Mouse (Mus musculus) cerebellum, postnatal 36 days (tissue): ENCODE data around the gene Pigu.
A peak's percentile ranks its signal among the peaks of the same experiment; 100 is the strongest.

ENCODE experiments used
- DNase-seq, 2 experiments: peaks; one replicate each; pipeline ENCODE4 v3.0.0; 2021 to 2022; ENCODE audit warnings: mixed read lengths in 2 of 2

Pigu gene

DNA sequence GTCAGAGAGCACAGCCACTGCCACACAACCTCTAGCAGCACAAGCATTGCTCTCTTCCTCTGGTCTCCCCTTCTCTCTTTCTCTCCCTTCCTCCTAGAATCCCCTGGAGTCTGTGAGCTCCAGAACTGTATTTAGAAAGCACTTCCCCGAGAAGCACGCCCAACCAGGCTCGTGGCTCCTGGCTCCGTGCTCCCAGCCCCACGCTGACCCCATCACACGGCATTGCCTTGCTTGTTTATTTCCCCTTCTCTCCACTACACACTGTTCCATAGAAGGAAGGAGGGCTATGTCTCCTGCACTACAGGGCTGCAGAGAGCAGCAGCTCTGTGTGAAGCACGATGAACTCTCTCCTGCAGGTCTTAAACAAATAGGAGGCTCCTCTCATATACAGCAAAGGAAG is 72.6 kb downstream of the Pigu start:
- no peak for DNase-seq

DNA sequence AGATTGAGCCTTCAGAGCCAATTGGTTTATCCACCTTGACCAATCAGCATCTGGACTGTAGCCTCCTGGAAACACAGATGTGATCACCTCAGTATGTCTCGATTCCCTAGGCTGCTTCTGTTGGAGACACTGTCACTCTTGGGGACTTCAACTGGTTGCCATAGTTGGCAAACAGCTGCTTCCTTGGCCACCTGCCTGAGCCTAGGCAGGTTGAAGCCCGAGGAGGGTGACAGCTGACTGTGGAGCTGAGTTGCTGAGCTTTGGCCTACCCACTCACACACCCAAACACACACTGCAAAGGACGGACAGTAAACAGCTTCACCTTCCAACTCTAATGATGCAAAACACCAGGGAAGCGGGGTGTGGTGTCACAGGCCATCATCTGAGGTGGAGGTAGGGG is 73.4 kb downstream of the Pigu start:
- DNase-seq: peak in 1 of 2 experiments; percentile 16

DNA sequence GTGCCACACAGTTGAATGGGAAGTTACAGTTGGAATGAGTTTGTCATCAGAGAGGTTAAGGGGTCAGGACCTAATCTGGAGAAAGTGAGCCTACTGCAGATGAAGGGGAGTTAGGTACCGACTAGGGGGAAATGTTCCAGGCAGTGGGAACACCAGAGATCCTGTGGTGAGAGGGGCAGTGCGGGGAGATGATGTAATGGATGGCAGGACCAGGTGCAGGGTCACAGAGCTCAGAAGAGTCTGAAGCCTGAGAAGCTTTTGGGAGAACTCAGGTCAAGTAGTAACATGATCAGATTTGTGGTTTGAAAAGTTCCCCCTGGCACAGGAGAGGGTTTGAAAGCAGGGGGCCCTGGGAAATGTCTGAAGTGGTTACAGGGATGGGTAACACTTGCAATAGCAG is 77.1 kb downstream of the Pigu start:
- no peak for DNase-seq

DNA sequence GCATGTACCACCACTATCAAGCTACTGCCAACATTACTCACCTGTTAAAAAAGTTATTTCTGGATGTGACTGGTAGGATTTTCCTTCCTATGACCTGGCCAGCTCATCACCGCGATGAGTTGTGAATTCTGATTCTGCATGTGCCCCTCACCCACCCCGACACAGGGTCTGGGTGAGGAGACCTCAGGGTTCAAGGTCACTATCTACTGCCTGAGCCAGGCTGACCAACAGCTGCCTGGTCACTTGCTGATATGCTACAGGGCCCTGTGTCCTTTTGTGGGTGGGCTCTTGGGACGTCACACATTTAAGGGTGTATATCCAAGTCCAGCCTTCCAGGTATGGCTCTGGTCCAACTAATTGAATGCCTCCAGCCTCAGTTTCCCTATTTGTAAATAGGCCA is 78.1 kb downstream of the Pigu start:
- DNase-seq: no peak

DNA sequence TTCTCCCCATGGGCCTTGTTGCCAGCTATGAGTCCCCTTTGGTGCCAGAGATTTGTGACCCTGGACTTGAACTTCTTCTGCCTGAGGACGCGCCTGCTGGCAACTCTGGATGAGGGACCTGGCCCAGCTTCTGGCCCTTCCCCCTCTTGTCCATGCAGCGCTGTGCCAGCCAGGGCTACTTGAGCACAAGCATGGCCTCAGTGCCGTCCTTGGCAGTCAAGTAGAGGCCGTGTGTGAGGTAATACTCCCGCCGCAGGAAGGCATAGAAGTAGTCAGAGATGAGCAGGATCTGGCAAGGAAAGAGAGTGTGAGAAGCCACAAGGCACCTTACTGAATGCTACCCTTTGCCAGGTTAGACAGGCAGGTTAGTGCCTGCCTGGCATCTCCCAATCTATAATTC is 78.9 kb downstream of the Pigu start:
- peak; percentile 31 to 39 for DNase-seq

DNA sequence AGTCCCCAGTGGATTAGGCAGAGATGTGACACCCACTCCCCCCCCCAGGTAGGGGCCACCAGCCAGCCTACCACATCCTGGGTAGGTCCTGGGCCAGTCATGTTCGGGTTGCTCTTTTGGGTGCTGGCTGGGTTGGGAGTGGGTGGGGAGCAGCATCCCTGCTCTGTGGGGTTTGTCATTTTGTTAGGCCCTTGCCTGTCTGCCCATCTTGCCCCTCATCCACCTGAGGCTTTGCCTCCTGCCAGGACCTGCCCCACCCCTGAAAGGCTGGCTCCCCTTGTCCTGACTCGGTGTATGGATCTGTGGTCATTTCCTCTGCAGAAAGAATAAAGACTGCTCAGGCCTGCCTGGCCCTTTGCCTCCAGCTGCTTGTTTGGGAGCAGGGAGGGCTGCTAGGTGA is 79.5 kb downstream of the Pigu start:
- no peak for DNase-seq

DNA sequence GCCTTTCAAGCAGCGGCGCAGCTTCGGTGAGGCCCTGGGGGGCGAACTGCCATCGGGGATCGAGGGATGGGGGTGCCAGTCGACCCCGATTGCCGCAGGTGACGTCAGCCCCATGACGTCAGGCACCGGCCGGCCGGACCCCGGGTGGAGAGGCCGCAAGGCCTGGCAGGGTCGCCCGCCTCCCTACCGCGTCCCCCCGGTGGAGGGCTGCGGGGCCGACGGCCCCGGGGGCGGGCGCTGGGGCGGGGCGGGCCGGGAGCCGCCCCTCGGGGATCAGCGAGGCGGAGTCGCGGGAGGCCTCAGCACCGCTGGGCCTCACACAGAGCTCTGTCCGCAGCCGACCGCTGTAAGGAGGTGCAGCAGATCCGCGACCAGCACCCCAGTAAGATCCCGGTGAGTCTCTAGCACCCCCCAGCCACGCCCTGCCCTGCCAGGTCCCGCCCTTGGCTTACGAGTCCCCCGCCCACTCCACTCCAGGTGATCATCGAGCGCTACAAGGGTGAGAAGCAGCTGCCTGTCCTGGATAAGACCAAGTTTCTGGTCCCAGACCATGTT is 80.5 kb downstream of the Pigu start:
- peak; percentile 57 to 61 for DNase-seq

DNA sequence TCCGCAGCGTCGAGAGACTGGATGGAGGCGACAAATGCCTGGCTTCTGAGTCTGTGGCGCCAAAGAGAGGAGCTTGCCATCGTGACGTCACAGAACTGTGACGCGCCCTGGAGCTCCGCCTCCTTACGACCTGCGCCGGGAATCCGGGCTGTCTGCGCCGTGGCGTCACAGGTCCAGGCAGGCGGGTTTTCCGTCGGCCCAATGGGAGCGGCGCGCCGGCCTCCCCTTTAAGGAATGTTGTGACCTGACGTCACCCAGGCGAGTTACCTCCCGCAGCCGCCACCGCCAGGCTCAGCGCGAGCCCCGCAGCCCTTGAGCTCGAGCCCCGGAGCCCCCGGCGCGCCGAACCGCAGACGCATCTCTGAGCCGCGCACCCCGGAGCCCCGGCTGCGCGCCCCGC is 81.0 kb downstream of the Pigu start, which contains the start of gene Map1lc3a:
Gene Map1lc3a, plus strand, starts transcription at position 103 of the 400 bp plus-strand sequence.
- peak; percentile 98 to 99 for DNase-seq

DNA sequence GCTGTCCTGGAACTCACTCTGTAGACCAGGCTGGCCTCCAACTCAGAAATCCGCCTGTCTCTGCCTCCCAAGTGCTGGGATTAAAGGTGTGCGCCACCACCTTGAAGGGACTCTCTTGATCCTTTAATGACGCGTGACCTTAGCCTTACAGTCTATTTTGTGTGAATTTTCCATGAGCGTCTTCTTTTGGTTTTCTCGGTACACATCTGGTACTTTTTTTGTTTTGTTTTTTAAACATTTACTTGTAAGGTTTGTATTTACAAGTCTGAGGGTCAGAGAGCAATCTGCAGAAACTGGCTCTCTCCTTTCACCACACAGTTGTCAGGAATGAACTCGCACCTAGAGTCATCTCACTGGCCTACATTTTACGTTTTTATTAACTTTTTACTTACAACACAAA is 83.6 kb downstream of the Pigu start:
- DNase-seq: no peak

DNA sequence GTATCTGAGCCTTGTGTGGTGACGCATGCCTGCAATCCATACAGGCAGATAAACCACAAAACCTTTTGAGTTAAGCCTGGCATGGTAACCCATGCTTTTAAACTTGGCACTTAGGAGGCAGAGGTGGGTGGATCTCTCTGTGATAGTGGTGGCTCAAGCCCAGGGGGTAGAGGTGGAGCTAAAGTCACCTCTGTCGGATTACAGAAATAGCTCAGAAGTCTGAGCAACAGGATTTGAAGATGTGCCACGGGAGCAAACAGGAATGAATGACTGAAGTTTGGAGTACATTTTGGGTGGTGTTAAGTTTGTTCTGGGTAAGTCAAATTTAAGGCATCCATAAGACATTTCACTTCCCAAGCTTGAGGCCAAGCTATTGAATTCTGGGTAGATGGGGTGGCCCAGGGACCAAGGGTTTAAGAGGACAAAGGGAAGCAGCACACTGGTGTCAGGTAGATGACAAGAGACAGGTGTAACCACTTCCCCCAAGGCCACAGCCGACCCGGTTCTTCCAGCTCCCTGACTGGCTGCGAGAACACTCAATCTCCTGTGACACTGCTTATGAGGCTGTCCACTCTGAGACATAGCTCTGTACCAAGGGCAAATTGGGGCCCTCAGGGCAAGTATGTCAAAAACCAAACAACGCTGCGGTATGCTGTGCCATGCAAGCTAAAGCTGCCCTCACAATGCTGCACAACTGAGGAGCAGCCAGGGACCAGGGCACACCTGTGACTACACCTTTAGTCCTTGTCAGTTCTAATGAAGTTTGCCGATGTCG is 84.6 kb downstream of the Pigu start:
- DNase-seq: no peak

DNA sequence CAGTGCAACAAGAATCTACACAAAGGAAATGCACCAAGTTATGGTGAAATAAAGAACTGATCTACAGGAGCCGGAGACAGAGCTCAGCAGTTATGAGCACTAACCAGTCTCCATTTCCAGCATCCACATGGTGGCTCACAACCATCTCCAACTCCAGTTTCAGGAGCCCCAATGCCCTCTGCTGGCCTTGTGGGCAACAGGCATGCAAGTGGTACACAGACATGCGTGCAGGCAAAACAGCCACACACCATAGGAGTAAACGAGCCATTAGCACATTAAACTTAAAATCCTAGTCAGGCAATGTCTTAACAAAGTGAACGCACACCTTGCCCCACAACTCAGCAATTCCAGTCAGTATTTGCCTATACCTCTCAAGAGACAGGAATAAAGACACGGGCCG is 85.3 kb downstream of the Pigu start:
- DNase-seq: no peak

DNA sequence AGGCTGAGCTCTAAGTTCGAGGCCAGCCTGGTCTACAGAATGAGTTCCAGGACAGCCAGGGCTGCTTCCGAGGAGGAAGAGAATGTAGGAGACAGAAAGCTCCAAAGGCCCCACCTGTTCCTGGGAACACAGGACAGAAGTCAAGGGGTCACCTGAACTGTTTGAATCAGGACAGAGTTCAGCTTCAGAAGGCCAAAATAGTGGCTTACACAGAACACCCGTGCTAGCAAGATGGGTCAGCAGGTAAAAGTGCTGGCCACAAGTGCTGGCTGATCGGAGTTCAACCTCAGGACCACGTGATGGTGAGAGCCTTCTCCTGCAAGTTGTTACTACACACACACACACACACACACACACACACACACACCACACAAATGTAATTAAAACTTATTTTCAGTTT is 90.3 kb downstream of the Pigu start:
- no peak for DNase-seq

DNA sequence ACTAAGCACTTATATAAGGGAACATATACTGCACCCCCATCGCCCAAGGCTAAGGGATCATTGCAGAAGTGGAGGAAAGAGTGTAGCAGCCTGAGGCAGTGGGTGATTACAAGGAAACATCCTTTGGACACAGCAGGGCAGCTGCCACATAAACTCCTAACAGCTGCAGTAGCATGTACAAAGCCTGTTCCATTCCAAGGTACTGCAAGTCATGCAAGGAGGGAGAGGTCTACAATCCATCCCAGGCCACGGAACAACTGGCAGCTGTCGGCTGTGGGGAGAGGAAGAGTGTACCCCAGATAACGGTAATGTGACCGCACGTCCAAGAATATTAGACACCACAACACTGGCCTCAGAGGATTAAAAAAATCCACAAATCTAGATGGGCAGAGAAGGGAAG is 91.7 kb downstream of the Pigu start:
- DNase-seq: no peak

DNA sequence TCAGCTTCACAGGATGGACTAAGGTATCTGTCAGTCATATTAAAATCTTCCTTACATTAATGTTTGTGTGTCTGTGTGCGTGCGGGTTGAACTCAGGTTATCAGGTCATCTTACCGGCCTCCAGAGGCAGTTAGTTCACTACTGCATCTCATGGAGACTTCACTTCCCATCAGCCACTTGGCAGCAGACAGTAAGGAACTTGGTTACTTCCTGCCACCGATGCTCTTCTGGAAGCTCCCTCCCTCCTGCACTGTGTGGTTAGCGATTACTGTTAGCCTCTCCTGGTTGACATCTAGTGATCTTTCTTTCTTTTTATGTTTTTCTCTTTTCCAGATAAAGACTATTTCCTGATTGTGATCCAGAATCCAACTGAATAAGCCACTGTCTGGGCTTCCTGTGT is 107.6 kb downstream of the Pigu start:
- DNase-seq: no peak

DNA sequence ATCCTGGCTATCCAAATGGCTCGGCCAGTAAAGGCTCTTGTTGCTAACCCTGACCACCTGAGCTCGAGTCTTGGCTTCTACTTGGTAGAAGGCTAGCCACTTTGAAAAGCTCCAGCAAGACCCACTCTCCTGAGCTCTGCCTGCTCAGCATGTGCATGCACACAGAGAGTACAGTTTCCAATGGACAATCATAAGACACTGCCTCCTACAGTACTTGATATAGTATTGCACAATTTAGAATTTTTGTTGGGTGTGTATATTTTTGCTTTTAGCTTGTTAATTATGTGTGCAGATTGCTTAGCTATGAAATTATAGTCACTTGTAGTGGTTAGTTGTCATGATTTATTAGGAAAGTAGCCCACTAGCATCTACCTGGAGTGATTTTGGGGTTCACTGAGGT is 108.5 kb downstream of the Pigu start:
- DNase-seq: no peak

DNA sequence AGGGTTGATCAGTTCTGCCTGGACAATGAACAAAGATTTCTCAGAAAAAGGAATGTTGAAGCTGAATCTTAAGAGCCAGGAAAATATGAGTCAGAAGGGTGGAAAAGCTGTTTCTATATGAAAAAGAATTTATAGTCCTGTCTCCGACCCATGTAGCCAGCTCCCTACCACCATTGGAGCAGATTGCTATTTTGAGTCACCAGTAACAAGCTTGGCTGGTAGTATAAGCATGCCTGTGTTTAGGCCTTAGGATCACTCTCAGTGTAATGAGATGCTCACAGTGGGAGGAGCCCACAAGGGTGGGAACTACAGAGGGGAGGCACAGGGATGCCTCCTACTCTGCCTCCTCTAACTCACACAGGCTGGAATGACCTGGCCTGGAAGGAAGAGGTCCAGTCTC is 109.0 kb downstream of the Pigu start:
- no peak for DNase-seq

DNA sequence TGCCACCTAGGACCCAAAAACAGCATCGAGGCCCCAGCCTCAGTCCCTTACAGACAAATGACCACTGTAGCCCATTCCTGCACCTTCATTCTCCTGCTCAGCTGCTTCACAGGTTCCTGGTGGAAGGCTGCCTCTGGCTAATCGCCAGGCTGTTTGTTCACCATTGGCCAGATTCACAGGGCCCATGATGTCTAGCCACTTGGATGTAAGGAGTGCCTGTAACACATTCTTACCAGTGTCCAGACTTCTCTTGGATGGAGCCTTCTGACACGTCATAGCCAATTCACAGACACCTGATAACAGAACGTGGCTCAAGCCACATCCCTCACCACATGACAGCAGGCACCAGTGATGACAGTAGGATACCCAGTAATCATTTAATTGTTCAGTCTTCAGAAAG is 111.0 kb downstream of the Pigu start:
- peak; percentile 26 to 38 for DNase-seq

DNA sequence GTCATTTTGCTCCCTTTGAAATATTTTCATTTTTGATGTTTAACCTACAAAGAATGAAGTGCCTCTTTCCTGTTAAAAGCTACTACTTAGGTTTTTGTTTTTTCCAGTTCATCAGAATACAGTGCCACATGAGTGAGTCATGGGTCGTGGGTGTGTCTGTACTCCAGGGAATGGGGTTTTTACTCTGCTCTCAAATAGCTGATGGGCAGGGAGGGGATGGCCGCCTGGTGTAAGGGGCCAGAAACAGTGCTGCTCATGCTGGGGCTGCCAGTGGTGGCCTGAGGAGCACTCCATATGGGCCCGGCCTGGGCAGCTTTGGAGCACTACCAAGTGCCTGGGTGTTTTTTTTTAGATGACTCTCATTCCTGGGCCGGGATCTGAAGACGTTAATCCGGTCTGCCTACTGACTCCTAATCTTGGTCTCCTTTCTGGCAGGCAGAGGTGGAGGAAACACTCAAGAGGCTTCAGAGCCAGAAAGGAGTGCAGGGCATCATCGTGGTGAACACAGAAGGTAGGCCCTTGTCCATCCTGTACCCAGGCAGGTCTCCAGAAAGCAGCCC is 114.9 kb downstream of the Pigu start:
- peak in 1 of 2 experiments; percentile 10 for DNase-seq

DNA sequence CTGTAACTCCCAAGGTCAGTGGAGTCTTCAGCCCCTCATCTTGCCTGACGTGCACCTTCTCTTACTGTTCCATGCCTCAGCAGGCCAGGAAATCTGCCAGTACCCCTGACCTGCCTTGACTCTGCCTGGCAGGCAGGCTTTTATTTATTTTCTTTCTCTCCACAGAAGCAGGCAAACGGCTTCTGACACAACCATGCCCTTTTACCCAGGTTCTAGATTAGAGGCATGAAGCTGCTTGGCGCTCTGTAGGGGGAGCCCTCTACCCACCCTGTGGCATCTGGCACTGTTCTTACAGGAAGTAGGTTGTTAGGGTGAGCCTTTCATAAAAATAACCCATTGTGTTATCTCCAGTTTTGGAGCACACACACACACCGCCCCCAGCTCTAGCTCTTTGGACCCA is 116.3 kb downstream of the Pigu start:
- DNase-seq: no peak

DNA sequence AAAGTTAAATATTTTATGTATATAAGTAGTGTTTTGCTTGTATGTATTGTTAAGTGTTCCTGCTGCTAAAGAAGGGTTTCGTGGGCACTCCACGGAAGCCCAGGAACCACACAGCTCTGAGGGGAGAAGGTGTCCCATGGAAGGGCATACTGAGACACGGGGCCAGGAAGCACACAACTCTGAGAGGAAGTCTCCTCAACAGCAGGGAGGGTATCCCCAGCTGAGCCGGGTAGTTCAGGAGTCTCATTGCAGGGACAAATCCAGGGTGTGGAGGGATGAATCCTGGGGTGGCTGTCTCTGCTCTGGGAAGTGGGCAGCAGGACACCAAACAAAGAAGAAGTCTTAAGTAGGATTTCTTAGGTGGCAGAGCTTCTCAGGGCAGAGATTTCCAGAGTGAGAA is 120.0 kb downstream of the Pigu start:
- no peak for DNase-seq

DNA sequence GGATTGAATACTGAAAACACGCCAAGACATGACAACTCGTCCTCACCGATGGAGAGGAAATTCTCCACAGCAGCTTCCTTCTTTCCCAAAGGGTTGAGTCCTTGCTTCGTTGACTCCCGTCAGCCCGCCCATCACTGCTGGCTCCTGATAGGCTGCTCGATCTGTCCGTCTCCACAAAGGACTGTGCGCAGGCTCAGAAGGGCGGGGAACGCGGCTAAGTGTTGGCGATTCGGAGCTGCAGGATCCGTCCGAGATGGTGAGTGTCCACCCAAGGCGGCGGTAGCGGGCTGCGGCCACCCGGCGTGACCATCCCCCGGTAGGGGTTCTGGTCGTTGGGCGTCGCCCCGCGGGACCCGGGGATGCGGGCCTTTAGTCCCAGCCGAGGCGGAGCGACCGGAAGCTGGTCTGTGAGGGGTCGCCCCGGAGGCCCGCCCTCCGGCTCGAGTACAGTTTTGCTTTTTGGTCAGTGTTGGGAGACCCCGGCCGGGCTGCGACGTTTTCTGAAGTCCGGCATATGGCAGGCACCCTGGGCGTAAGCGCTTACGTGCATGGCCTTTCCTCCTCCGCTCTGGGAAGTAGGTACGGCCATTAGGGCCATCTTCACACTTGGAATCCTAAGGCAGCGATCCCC is 120.8 kb downstream of the Pigu start, which contains the start of gene Dynlrb1:
Gene Dynlrb1, plus strand, starts transcription at position 172 of the 631 bp plus-strand sequence.
- peak; percentile 99 to 100 for DNase-seq

DNA sequence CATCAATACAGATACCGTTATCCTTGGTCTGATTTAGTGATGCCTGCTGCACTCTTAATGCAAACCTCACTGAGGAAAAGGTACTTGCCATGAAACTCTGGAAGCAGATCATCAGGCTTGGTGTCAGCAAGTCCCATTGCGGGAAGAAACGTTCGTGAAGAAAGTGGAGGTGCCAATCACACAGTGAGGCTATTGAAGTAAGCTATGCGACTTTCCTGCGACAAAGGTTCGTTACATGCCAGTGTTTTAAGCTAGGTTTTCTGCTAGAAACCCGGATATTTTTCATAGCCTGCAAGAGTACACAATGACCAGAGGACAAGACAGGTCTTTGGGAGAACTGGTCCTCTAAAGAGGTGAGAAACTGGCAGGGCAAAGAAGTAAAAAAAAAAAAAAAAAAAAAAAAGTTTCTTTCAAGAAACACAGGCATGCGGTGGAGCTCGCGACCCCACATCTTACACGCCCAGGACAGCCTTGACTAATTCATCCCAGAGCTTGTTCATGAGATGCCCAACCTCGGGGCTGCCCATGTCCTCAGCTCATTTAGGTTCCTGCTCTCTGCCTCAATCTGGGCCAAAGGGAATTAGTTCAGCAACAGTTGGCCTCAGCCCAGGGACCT is 121.4 kb downstream of the Pigu start:
- no peak for DNase-seq
